Mouse (Mus musculus) intestine, embryonic 14.5 days (tissue): ENCODE measurements around the gene Adamts13. TPM values are rescaled to one million over a fixed set of nuclear protein-coding genes. Genes with fewer than 3 reads are reported as not detected.

Experiments
- ATAC-seq: fragments of 200-750 bp; cut with Nextera tagmentation; replicated peaks from 2 replicates; pipeline ENCODE4 v1.8.0; 2017; ENCODE audit warnings: low read depth, moderate number of reproducible peaks, moderate TSS enrichment, moderate library complexity; ENCODE audit not compliant: low FRiP score, low TSS enrichment
- DNase-seq: peaks from one replicate; pipeline ENCODE4 v3.0.0-alpha.2; 2018; ENCODE audit warnings: low spot score
- H3K27ac ChIP-seq: fragments of 300-500 bp; sonication (generic); 2 replicates; pipeline ENCODE4 v1.5.1; 2014; ENCODE audit warnings: low read depth, mild to moderate bottlenecking, control low read depth
- H3K27me3 ChIP-seq: fragments of 300-500 bp; sonication (generic); replicated peaks from 2 replicates; pipeline ENCODE4 v1.6.1; 2014; ENCODE audit warnings: low read length, control low read depth; ENCODE audit not compliant: control insufficient read depth, insufficient read depth
- H3K36me3 ChIP-seq: fragments of 300-500 bp; sonication (generic); 2 replicates; pipeline ENCODE4 v1.6.1; 2014; ENCODE audit warnings: low read length, control low read depth; ENCODE audit not compliant: control insufficient read depth, insufficient read depth
- H3K4me1 ChIP-seq: fragments of 300-500 bp; sonication (generic); replicated peaks from 2 replicates; pipeline ENCODE4 v1.6.1; 2014; ENCODE audit warnings: low read length, control low read depth, mixed read lengths; ENCODE audit not compliant: control insufficient read depth, insufficient read depth
- H3K4me2 ChIP-seq: fragments of 300-500 bp; sonication (generic); 2 replicates; pipeline ENCODE4 v1.6.1; 2014; ENCODE audit warnings: low read length
- H3K4me3 ChIP-seq: fragments of 300-500 bp; sonication (generic); 2 replicates; pipeline ENCODE4 v1.5.1; 2014; ENCODE audit warnings: low read depth, low read length, control low read depth, mixed read lengths
- H3K9ac ChIP-seq: fragments of 300-500 bp; sonication (generic); 2 replicates; pipeline ENCODE4 v1.6.1; 2014; ENCODE audit warnings: mild to moderate bottlenecking, low read length
- H3K9me3 ChIP-seq: fragments of 300-500 bp; sonication (generic); 2 replicates; pipeline ENCODE4 v1.6.1; 2016; ENCODE audit warnings: low read length, control low read depth; ENCODE audit not compliant: control insufficient read depth
- WGBS: fragments of 180-500 bp; shearing (Covaris S2); extraction: QIAGEN DNeasy Blood & Tissue Kit; methylation state at CpG from one replicate; pipeline ENCODE4 v1.1.7; 2014; 5-methylcytosine and 5-hydroxymethylcytosine counted together
- polyA plus RNA-seq: library from polyadenylated mRNA; unstranded; fragments of >200 nt; fragmentation: Nextera tagmentation; extraction: Ambion mirVana; gene quantifications from 2 replicates; pipeline ENCODE4 v1.2.1, GENCODE M21; 2014

Adamts13 gene
- polyA plus RNA-seq, 1 experiment from 2014 or later, result 0.15 TPM

DNA sequence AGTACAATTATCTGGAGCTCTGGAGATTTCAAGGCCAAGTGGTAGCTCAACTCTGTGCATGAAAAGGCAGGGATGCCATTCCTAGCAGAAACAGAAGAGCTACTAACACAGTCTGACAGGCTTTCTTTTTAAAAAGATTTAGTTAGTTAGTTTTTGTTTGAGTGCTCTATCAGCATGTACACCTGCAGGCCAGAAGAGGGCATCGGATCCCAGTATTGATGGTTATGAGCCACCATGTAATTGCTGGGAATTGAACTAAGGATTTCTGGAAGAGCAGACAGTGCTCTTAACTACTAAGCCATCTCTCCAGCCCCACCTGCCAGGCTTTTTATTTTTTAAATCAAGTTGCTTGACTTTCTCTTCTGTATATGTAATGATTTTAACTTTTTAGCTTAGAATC is 24.3 kb downstream of the Adamts13 start:
- Histone ChIP-seq H3K4me2 (no peak overlapping the region), H3K4me3 (no peak overlapping the region), H3K9me3 (no peaks in the 10 kb centered on the region), H3K4me1 (no peaks in the 10 kb centered on the region), H3K27ac (no peak overlapping the region), H3K27me3 (no peaks in the 10 kb centered on the region), H3K36me3 (no peaks in the 10 kb centered on the region), H3K9ac (no peak overlapping the region)
- 100% methylated on average over 1 of the region's 1 CpGs for WGBS
- ATAC-seq, result no peak
- DNase-seq, result no peak

DNA sequence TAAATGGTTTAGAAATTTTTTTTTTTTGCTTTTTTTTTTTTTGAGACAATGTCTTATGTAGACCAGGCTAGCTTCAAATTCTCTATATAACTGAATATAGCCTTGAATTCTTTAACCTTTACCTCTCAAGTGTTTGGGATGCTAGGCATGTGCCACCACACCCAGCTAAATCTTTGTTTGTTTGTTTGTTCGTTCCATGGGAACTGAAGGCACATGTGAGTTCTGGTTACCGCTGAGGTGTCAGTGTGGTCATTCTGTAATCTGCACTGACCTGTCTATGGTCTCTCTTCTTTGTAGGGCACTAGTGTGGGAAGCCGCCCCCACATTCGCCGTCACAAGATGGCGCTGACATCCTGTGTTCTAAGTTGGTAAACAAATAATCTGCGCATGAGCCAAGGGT is 24.8 kb downstream of the Adamts13 start:
- H3K27me3 ChIP-seq, result no peaks in the 10 kb centered on the region
- H3K9ac ChIP-seq, result no peak overlapping the region
- no peaks in the 10 kb centered on the region for H3K36me3 ChIP-seq
- H3K4me2 ChIP-seq, result no peak overlapping the region
- DNase-seq (no peak), ATAC-seq (no peak)
- H3K9me3 ChIP-seq, result no peaks in the 10 kb centered on the region
- no peaks in the 10 kb centered on the region for H3K4me1 ChIP-seq
- 91% methylated on average over 6 of the region's 7 CpGs for WGBS
- no peak overlapping the region for H3K4me3 ChIP-seq
- H3K27ac ChIP-seq, result no peak overlapping the region

GRCm38 (mm10) chr2:27006255-27006654 is 33.0 kb downstream of the Adamts13 start:
- no peak for DNase-seq
- 68% methylated on average over 4 of the region's 4 CpGs for WGBS
- Histone ChIP-seq H3K27ac (no peak overlapping the region), H3K4me3 (no peak overlapping the region), H3K4me1 (peaks cover 15% of the 10 kb centered on the region), H3K9ac (no peak overlapping the region), H3K9me3 (no peaks in the 10 kb centered on the region), H3K4me2 (no peak overlapping the region), H3K36me3 (no peaks in the 10 kb centered on the region), H3K27me3 (no peaks in the 10 kb centered on the region)
- ATAC-seq, result no peak

DNA sequence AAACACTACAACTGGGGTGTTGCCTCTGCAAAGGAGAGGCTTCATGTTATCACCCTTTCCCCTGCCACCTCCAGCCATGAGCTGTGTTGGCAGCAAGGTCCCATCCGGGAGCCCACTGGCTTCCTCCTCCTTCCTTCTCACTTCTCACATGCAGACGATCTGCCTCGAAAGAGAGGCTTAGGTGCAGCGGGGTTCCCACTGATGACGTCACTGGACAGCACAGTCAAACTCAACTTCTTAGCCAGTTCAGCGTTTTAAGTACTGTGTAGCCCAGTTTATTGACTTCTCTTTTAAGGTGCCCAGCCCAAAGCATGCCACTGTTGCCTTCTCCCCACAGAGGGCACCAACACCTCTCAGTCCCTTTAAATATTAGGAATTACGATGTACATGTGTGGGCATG is 34.5 kb downstream of the Adamts13 start:
- Histone ChIP-seq H3K36me3 (no peaks in the 10 kb centered on the region), H3K9me3 (no peaks in the 10 kb centered on the region), H3K27ac (no peak overlapping the region), H3K9ac (no peak overlapping the region), H3K27me3 (no peaks in the 10 kb centered on the region), H3K4me3 (no peak overlapping the region), H3K4me1 (peaks cover 23% of the 10 kb centered on the region), H3K4me2 (no peak overlapping the region)
- no peak for DNase-seq
- 71% methylated on average over 7 of the region's 7 CpGs for WGBS
- no peak for ATAC-seq

DNA sequence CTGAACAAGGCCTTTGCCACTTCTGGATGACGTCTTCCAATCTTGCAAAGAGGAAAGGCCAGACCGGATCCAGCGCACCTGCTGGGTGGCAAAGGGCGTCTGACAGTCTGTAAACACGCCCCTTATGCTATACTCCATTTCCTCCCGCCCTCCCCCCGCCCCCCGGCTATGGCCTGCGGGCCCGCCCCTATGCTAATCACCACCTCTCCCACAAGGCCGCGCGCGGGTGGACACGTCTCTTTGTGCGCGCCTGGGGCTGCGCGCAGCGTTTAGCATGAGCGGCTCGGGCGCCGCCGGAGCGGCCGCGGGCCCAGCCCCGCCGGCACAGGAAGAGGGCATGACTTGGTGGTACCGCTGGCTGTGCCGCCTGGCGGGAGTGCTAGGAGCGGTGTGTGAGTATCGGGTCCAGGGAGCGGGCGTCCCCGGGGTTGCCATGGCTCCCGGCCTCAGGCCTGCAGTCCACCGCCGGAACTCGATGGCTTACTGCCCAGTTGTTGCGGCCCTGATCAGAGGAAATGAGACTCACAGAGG is 36.6 kb downstream of the Adamts13 start, which contains the start of gene Cacfd1:
Gene Cacfd1, plus strand, starts transcription at position 213 of the 531 bp plus-strand sequence.
- 0% methylated on average over 39 of the region's 43 CpGs for WGBS
- peak within 1 kb of the TSS; percentile 92 for H3K4me2 ChIP-seq
- H3K27me3 ChIP-seq, result no peaks in the 10 kb centered on the region
- no peaks in the 10 kb centered on the region for H3K9me3 ChIP-seq
- H3K4me3 ChIP-seq, result peak within 1 kb of the TSS; percentile 86
- H3K4me1 ChIP-seq, result peaks cover 23% of the 10 kb centered on the region
- H3K36me3 ChIP-seq, result peaks cover 20% of the 10 kb centered on the region
- DNase-seq (peak; percentile 94), ATAC-seq (peak; percentile 97)
- peak within 1 kb of the TSS; percentile 96 for H3K9ac ChIP-seq
- H3K27ac ChIP-seq, result peak within 1 kb of the TSS; percentile 82

DNA sequence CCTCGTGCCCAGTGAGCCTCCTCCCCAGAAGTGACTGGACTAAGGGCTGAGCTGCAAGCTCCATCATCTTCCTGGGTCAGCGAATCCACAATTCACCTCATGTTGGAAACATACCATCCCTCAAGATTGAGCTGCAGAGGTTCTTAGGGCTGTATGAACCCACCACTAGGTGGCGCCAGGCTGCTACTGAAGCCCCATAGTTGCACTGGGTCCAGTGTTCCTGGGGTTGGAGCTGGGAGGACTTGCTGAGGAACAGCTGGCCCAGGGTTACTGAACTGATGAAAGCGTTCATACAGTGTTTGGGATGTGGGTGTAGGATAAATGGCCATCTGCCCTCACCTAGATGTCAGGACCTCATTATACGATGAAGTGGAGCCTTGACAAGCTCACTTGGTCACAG is 44.6 kb downstream of the Adamts13 start:
- 52% methylated on average over 5 of the region's 5 CpGs for whole genome bisulfite sequencing
- Histone ChIP-seq H3K9me3 (no peaks in the 10 kb centered on the region), H3K4me1 (no peaks in the 10 kb centered on the region), H3K27me3 (no peaks in the 10 kb centered on the region), H3K9ac (no peak overlapping the region), H3K4me3 (no peak overlapping the region), H3K36me3 (peaks cover 76% of the 10 kb centered on the region), H3K27ac (no peak overlapping the region), H3K4me2 (no peak overlapping the region)
- peak; percentile 76 for DNase-seq
- 0 out of 2 replicates have a peak, but pooled peaks have one; percentile 52 for ATAC-seq

GRCm38 (mm10) chr2:27019530-27019929 is 46.3 kb downstream of the Adamts13 start:
- no peak for DNase-seq
- Histone ChIP-seq H3K36me3 (peaks cover 59% of the 10 kb centered on the region), H3K4me1 (no peaks in the 10 kb centered on the region), H3K4me2 (no peak overlapping the region), H3K4me3 (no peak overlapping the region), H3K27ac (no peak overlapping the region), H3K9me3 (no peaks in the 10 kb centered on the region), H3K27me3 (no peaks in the 10 kb centered on the region), H3K9ac (no peak overlapping the region)
- 77% methylated on average over 2 of the region's 2 CpGs for WGBS
- ATAC-seq, result no peak

DNA sequence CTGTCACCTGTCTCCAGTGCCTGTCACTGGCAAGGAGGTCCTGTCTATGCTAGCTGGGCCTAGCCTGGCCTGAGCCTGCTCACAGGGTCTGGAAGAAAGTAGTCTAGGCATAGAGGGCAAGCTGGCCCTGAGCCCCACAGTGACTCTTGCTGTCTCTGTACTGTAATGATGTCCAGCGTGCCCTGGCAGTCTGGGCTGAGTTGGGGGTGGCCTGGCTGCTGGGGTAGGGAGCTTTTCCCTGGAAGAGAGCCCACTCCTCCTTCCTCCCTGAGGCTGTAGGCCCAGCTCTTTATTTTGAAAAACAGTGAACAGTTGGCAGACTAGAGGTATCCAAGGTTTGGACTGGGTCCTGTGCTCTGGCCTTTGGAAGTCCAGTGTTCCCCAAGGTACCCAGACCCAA is 47.9 kb downstream of the Adamts13 start:
- no peaks in the 10 kb centered on the region for H3K27me3 ChIP-seq
- no peaks in the 10 kb centered on the region for H3K4me1 ChIP-seq
- no peak overlapping the region for H3K4me2 ChIP-seq
- no peak overlapping the region for H3K27ac ChIP-seq
- WGBS, result 85% methylated on average over 1 of the region's 1 CpGs
- H3K9ac ChIP-seq, result no peak overlapping the region
- H3K9me3 ChIP-seq, result no peaks in the 10 kb centered on the region
- no peak overlapping the region for H3K4me3 ChIP-seq
- DNase-seq (no peak), ATAC-seq (no peak)
- H3K36me3 ChIP-seq, result peaks cover 43% of the 10 kb centered on the region

DNA sequence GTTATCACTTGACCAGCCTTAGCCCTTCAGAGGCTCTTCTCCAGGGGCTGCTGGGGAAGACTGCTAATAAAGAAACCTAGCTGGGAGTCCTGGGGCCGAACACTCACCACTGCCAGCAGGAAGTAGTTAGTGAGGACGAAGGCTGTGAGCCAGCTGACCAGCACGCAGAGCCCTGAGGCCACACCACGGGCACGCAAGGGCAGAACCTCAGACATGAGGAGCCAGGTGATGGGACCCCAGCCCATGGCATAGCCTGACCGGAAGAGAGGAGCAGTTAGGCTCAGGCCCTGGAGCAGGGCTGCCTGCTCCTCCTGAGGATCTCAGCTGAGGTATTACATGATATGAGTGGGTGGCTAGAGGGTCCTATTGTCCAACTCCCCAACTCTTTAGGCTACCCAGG is 49.4 kb downstream of the Adamts13 start:
- Histone ChIP-seq H3K4me1 (peaks cover 2% of the 10 kb centered on the region; the same call in 1 of the 2 replicates), H3K27ac (no peak overlapping the region), H3K9ac (no peak overlapping the region), H3K27me3 (no peaks in the 10 kb centered on the region), H3K4me3 (no peak overlapping the region), H3K9me3 (no peaks in the 10 kb centered on the region), H3K36me3 (peaks cover 28% of the 10 kb centered on the region), H3K4me2 (no peak overlapping the region)
- DNase-seq (no peak), ATAC-seq (no peak)
- WGBS, result 81% methylated on average over 6 of the region's 6 CpGs
